Mouse (Mus musculus): ENCODE measurements around the gene Rps9.

GRCm38 (mm10) chr7:3693809-3694075 lies 10.1 kb upstream of the Rps9 start:
- TF ChIP-seq CTCF (IDR thresholded peaks at IDR 0.05; ENCODE audit: extremely low read depth, insufficient read depth, insufficient read length, insufficient replicate concordance) (no peak), POLR2A (IDR thresholded peaks at IDR 0.05; ENCODE audit: low read depth, low read length) (no peak; the same call in 1 of the 2 replicates)
